Comparison of ENCODE assay signal across 26 mouse cellular contexts in genomic region chr1:66832636-66833165, GRCm38 (mm10). TPM values are rescaled to one million over a fixed set of nuclear protein-coding genes. Genes with fewer than 3 reads are reported as not detected.
DNase-seq lines count a peak whose midpoint lies in the region; ATAC-seq and TF ChIP-seq lines count a peak whose summit lies in the region.
"Had no signal": no experiment of that assay in that cellular context is flagged by ENCODE, and none has a peak within 500 bp of the region (broad histone marks: within the 10 kb centered on the region; RNA-seq: fewer than 3 reads in every experiment).

No protein-coding gene starts in this region.

- no peaks in the 10 kb centered on the region for H3K4me1 ChIP-seq in lung, postnatal 0 days (ENCODE audit: insufficient read depth, low read depth, low read length)
- H3K4me1 ChIP-seq in lung, adult 2 months (ENCODE audit: control insufficient read depth, insufficient read depth, low read length) = no peaks in the 10 kb centered on the region
- no peaks in the 10 kb centered on the region for H3K4me1 ChIP-seq in heart, embryonic 10.5 days
- H3K4me1 ChIP-seq: hindbrain, embryonic 10.5 days; hindbrain, embryonic 15.5 days; limb, embryonic 15.5 days; liver, embryonic 13.5 days had no signal

- TF ChIP-seq CTCF in lung, postnatal 0 days (IDR thresholded peaks at IDR 0.05) = no peak
- no peak for TF ChIP-seq CTCF in lung, adult 2 months (IDR thresholded peaks at IDR 0.05; ENCODE audit: insufficient read depth, low read length)

- peaks cover 4% of the 10 kb centered on the region; the same call in 1 of the 2 replicates for H3K36me3 ChIP-seq in lung, postnatal 0 days (ENCODE audit: insufficient read depth, low read length)
- H3K36me3 ChIP-seq in heart, embryonic 10.5 days = peaks cover 25% of the 10 kb centered on the region
- H3K36me3 ChIP-seq: hindbrain, embryonic 15.5 days had no signal

- no peak for TF ChIP-seq EP300 in lung, postnatal 0 days (IDR thresholded peaks at IDR 0.05)

- H3K4me3 ChIP-seq in lung, postnatal 0 days (ENCODE audit: low read depth, low read length) = no peak overlapping the region
- no peak overlapping the region for H3K4me3 ChIP-seq in lung, adult 2 months (replicated peaks; ENCODE audit: extremely low read depth, low read depth, low read length)
- no peak overlapping the region for H3K4me3 ChIP-seq in heart, embryonic 10.5 days
- H3K4me3 ChIP-seq: forebrain, embryonic 13.5 days; hindbrain, embryonic 10.5 days; hindbrain, embryonic 15.5 days; limb, embryonic 10.5 days; limb, embryonic 15.5 days; liver, embryonic 13.5 days had no signal

- no peak overlapping the region for H3K4me2 ChIP-seq in lung, postnatal 0 days (replicated peaks; ENCODE audit: low read depth, low read length)
- H3K4me2 ChIP-seq: forebrain, embryonic 13.5 days; hindbrain, embryonic 15.5 days; limb, embryonic 15.5 days; liver, embryonic 13.5 days; midbrain, embryonic 11.5 days had no signal

- H3K9me3 ChIP-seq in lung, postnatal 0 days (ENCODE audit: low read length) = no peaks in the 10 kb centered on the region
- H3K9me3 ChIP-seq in heart, embryonic 10.5 days = no peaks in the 10 kb centered on the region
- H3K9me3 ChIP-seq: forebrain, embryonic 13.5 days; hindbrain, embryonic 10.5 days; hindbrain, embryonic 15.5 days; limb, embryonic 10.5 days; limb, embryonic 15.5 days; liver, embryonic 13.5 days had no signal

- no peak overlapping the region for H3K9ac ChIP-seq in lung, postnatal 0 days (replicated peaks; ENCODE audit: low read depth)
- H3K9ac ChIP-seq: forebrain, embryonic 13.5 days; hindbrain, embryonic 15.5 days; limb, embryonic 15.5 days; liver, embryonic 13.5 days had no signal

- no peak for TF ChIP-seq POLR2A in lung, adult 2 months (IDR thresholded peaks at IDR 0.05; ENCODE audit: borderline replicate concordance, extremely low read depth, low read depth, low read length)

- no peaks in the 10 kb centered on the region for H3K27me3 ChIP-seq in lung, postnatal 0 days (replicated peaks; ENCODE audit: insufficient read depth, low read length)
- H3K27me3 ChIP-seq in heart, embryonic 10.5 days (ENCODE audit: insufficient read depth, poor library complexity, severe bottlenecking) = no peaks in the 10 kb centered on the region
- H3K27me3 ChIP-seq: CH12.LX; forebrain, embryonic 13.5 days; hindbrain, embryonic 15.5 days; limb, embryonic 15.5 days; liver, embryonic 13.5 days had no signal

- DNase-seq in kidney, adult 11 months = peak; percentile 65
- no peak for DNase-seq in kidney, adult 18-20 months
- DNase-seq in lung, postnatal 0 days (ENCODE audit: low spot score) = peak; percentile 48
- no peak for DNase-seq in lung, adult 2 months
- peak; percentile 33 for DNase-seq in kidney, postnatal 10 days
- DNase-seq in heart, embryonic 10.5 days (ENCODE audit: low spot score) = no peak
- DNase-seq: adrenal gland, adult 8-10 months; cerebellum, adult 11 months; cerebellum, adult 9-10 months; cerebellum, postnatal 36 days; gastrocnemius, postnatal 10 days; heart, postnatal 14 days; liver, embryonic 13.5 days; lung, postnatal 10 days; right cerebral cortex, adult 18-20 months; right cerebral cortex, postnatal 4 days had no signal

- peak; percentile 28; the same call in 1 of the 2 replicates for ATAC-seq in lung, postnatal 0 days
- ATAC-seq in megakaryocyte progenitor cell, adult 5-6 weeks (replicated peaks; ENCODE audit: poor library complexity) = no peak
- ATAC-seq: forebrain, embryonic 13.5 days; inflammation-experienced regulatory T-cells, adult 6 months; midbrain, embryonic 16.5 days had no signal

- WGBS in lung, postnatal 0 days = 55% methylated on average over 7 of the region's 7 CpGs
- 73% methylated on average over 7 of the region's 7 CpGs for WGBS in lung, adult 2 months
- 88% methylated on average over 7 of the region's 7 CpGs for WGBS in heart, embryonic 10.5 days

- H3K27ac ChIP-seq in lung, postnatal 0 days (ENCODE audit: low read length) = peak overlapping the region; percentile 20; the same call in 1 of the 2 replicates
- H3K27ac ChIP-seq in heart, embryonic 10.5 days = no peak overlapping the region
- H3K27ac ChIP-seq: forebrain, embryonic 13.5 days; hindbrain, embryonic 10.5 days; hindbrain, embryonic 15.5 days; limb, embryonic 10.5 days; limb, embryonic 15.5 days; liver, embryonic 13.5 days had no signal

RNA-seq across cellular contexts. Expression of gene Kansl1l, which starts 15.3 kb away (rescaled TPM):
- 11.2 and 13.1 TPM in 2 replicates for polyA plus RNA-seq in lung, postnatal 0 days (2015; fragmentation: Nextera tagmentation; extraction: Ambion mirVana)
- polyA plus RNA-seq in lung, adult 2 months (2012; rRNA removed) = 2.8 and 3.6 TPM in 2 replicates
- 7.1 and 10.2 TPM in 2 replicates for polyA plus RNA-seq in heart, embryonic 10.5 days (2016; fragmentation: Nextera tagmentation; extraction: Ambion mirVana)
- total RNA-seq in megakaryocyte progenitor cell, adult 5-6 weeks (2015) = 36.7 and 45.4 TPM in 2 replicates
- 24.2 and 28.1 TPM in 2 replicates for total RNA-seq in megakaryocyte progenitor cell, adult 5-6 weeks (2017)

RNA-seq across cellular contexts. Expression of gene Acadl, which starts 30.4 kb away (rescaled TPM):
- polyA plus RNA-seq in lung, postnatal 0 days (2015; fragmentation: Nextera tagmentation; extraction: Ambion mirVana) = 217 and 230 TPM in 2 replicates
- 18.8 and 34.1 TPM in 2 replicates for polyA plus RNA-seq in lung, adult 2 months (2012; rRNA removed)
- polyA plus RNA-seq in heart, embryonic 10.5 days (2016; fragmentation: Nextera tagmentation; extraction: Ambion mirVana) = 124 and 196 TPM in 2 replicates
- 82.3 and 89.0 TPM in 2 replicates for total RNA-seq in megakaryocyte progenitor cell, adult 5-6 weeks (2015)
- 42.3 and 61.4 TPM in 2 replicates for total RNA-seq in megakaryocyte progenitor cell, adult 5-6 weeks (2017)

Comparison
In these comparisons a context has a peak if more than half of its experiments do, and no peak if none do; other contexts are left out.
1. DNase-seq: peak in kidney, adult 11 months (single experiment), lung, postnatal 0 days (single experiment) and kidney, postnatal 10 days (single experiment); none in kidney, adult 18-20 months (single experiment), lung, adult 2 months (single experiment) and heart, embryonic 10.5 days (single experiment).